Mouse (Mus musculus) ES-E14 (cell line): ENCODE measurements around the gene Tnnt1. TPM values are rescaled to one million over a fixed set of nuclear protein-coding genes. Genes with fewer than 3 reads are reported as not detected.

Source experiments
- DNase-seq: peaks from one replicate; pipeline ENCODE4 v3.0.0-alpha.2; 2013; ENCODE audit warnings: low read depth, low spot score
- H3K27ac ChIP-seq: 2 replicates; pipeline ENCODE4 v1.5.1; 2012; ENCODE audit warnings: low read depth, mild to moderate bottlenecking, low read length, moderate library complexity, mixed read lengths; ENCODE audit not compliant: poor library complexity, insufficient read depth, severe bottlenecking
- H3K36me3 ChIP-seq: 2 replicates; pipeline ENCODE4 v1.6.1; 2012; ENCODE audit warnings: mild to moderate bottlenecking, low read length, moderate library complexity, mixed read lengths; ENCODE audit not compliant: control insufficient read depth, poor library complexity, insufficient read depth, severe bottlenecking
- H3K4me1 ChIP-seq, 2 experiments: fragments of 150-350 bp in 1 of 2; sonication (generic) in 1 of 2; 2 replicates each; pipeline ENCODE4 v1.6.1; 2012; ENCODE audit warnings: low read length in 2 of 2, mild to moderate bottlenecking in 1 of 2, mixed read lengths in 1 of 2; ENCODE audit not compliant: control insufficient read depth in 2 of 2, insufficient read depth in 2 of 2, poor library complexity in 1 of 2
- H3K4me3 ChIP-seq, 2 experiments: fragments of 150-350 bp in 1 of 2; sonication (generic) in 1 of 2; 2 replicates each; pipeline ENCODE4 v1.5.1; 2012; ENCODE audit warnings: low read length in 2 of 2, low read depth in 1 of 2, mild to moderate bottlenecking in 1 of 2, mixed read lengths in 1 of 2; ENCODE audit not compliant: insufficient read depth in 1 of 2, poor library complexity in 1 of 2, severe bottlenecking in 1 of 2
- H3K9ac ChIP-seq: 2 replicates; pipeline ENCODE4 v1.6.1; 2012; ENCODE audit warnings: low read depth, mild to moderate bottlenecking, low read length, mixed read lengths; ENCODE audit not compliant: poor library complexity, insufficient read depth, severe bottlenecking
- H3K9me3 ChIP-seq: fragments of 150-350 bp; sonication (generic); 2 replicates; pipeline ENCODE4 v1.6.1; 2012; ENCODE audit warnings: low read depth, mild to moderate bottlenecking, low read length; ENCODE audit not compliant: control insufficient read depth, insufficient read depth
- CHD2 ChIP-seq: IDR thresholded peaks from 2 replicates; pipeline ENCODE4 v1.6.1; 2014; ENCODE audit warnings: mild to moderate bottlenecking, low read depth, low read length, inconsistent platforms
- HCFC1 ChIP-seq: IDR thresholded peaks from 2 replicates; pipeline ENCODE4 v1.6.1; 2012; ENCODE audit warnings: low read length, inconsistent platforms, borderline replicate concordance; ENCODE audit not compliant: insufficient read depth
- MAFK ChIP-seq: IDR thresholded peaks from 2 replicates; pipeline ENCODE4 v1.6.1; 2014; ENCODE audit warnings: mild to moderate bottlenecking, low read depth, low read length, inconsistent platforms; ENCODE audit not compliant: insufficient read depth
- ZC3H11A ChIP-seq: IDR thresholded peaks from 2 replicates; pipeline ENCODE4 v1.6.1; 2012; ENCODE audit warnings: low read depth, mild to moderate bottlenecking, inconsistent platforms, low read length, borderline replicate concordance
- ZNF384 ChIP-seq: IDR thresholded peaks from 2 replicates; pipeline ENCODE4 v1.6.1; 2012; ENCODE audit warnings: low read depth, low read length, inconsistent platforms
- in situ Hi-C, 2 experiments: fragments of 600-800 bp; cut with MboI; formaldehyde crosslinking; loops; one replicate each; pipeline ENCODE4 v1.15.1; 2025; ENCODE audit warnings: low sequenced_read_pairs in 2 of 2, inconsistent platforms in 1 of 2; ENCODE audit not compliant: unreplicated experiment in 2 of 2
- total RNA-seq: library from RNA; depleted of rRNA; stranded (reverse); fragments of 300-350 nt; gene quantifications from 2 replicates; pipeline ENCODE4 v1.2.3, GENCODE M21; 2012

Tnnt1 gene
- total RNA-seq, 1 experiment = 8.4 TPM

- no peak for DNase-seq
- Histone ChIP-seq H3K36me3 (peaks cover 2% of the 10 kb centered on the region; the same call in 1 of the 2 replicates), H3K27ac (no peak overlapping the region), H3K9me3 (no peaks in the 10 kb centered on the region), H3K9ac (no peak overlapping the region), H3K4me1 (peaks cover 3 to 19% of the 10 kb centered on the region in 2 experiments; a peak in 2 of 4 replicates), H3K4me3 (no peak overlapping the region)
- in situ Hi-C loops = no loop called here
- no peak for TF ChIP-seq MAFK
- no peak for TF ChIP-seq CHD2
- no peak for TF ChIP-seq HCFC1
- TF ChIP-seq ZNF384 = no peak
- no peak for TF ChIP-seq ZC3H11A
Measured at GRCm38 (mm10) chr7:4522292-4522691, 6.1 kb upstream of the Tnnt1 start.

- H3K4me1 ChIP-seq = peaks cover 3 to 19% of the 10 kb centered on the region in 2 experiments; a peak in 2 of 4 replicates
Measured at GRCm38 (mm10) chr7:4521231-4522003, 5.2 kb upstream of the Tnnt1 start.

GRCm38 (mm10) chr7:4518487-4518886 is 2.3 kb upstream of the Tnnt1 start:
- Histone ChIP-seq H3K4me3 (no peak overlapping the region), H3K9ac (no peak overlapping the region), H3K9me3 (no peaks in the 10 kb centered on the region), H3K4me1 (peaks cover 2 to 32% of the 10 kb centered on the region in 2 experiments; a peak in 3 of 4 replicates), H3K27ac (no peak overlapping the region), H3K36me3 (peaks cover 2% of the 10 kb centered on the region; the same call in 1 of the 2 replicates)
- TF ChIP-seq ZC3H11A = no peak
- no peak for TF ChIP-seq MAFK
- no peak for TF ChIP-seq CHD2
- TF ChIP-seq HCFC1 = no peak
- in situ Hi-C loops = no loop called here
- DNase-seq = no peak

More at GRCm38 (mm10) chr7:4521231-4522003, 5.2 kb upstream of the Tnnt1 start:
- in situ Hi-C loops = no loop called here
- TF ChIP-seq ZNF384 = no peak
- TF ChIP-seq CHD2 = no peak
- TF ChIP-seq MAFK = no peak
- no peak for TF ChIP-seq HCFC1
- TF ChIP-seq ZC3H11A = no peak
- Histone ChIP-seq H3K27ac (no peak overlapping the region), H3K36me3 (peaks cover 2% of the 10 kb centered on the region; the same call in 1 of the 2 replicates), H3K9ac (no peak overlapping the region), H3K9me3 (no peaks in the 10 kb centered on the region), H3K4me3 (peak overlapping the region; percentile 2 to 41; a peak in 3 of 4 replicates)
- DNase-seq = no peak

GRCm38 (mm10) chr7:4515853-4516252 is 329 bp downstream of the Tnnt1 start:
- no peak overlapping the region for H3K27ac ChIP-seq
- peaks cover 2 to 19% of the 10 kb centered on the region in 2 experiments; a peak in 3 of 4 replicates for H3K4me1 ChIP-seq
- no peak for DNase-seq
- H3K36me3 ChIP-seq = peaks cover 2% of the 10 kb centered on the region; the same call in 1 of the 2 replicates
- no peaks in the 10 kb centered on the region for H3K9me3 ChIP-seq
- no peak overlapping the region for H3K9ac ChIP-seq
- no peak overlapping the region for H3K4me3 ChIP-seq
- TF ChIP-seq ZNF384 (no peak), MAFK (no peak), CHD2 (no peak)
- in situ Hi-C loops = no loop called here
